Mouse (Mus musculus): ENCODE measurements around the gene Hnrnpf. TPM values are rescaled to one million over a fixed set of nuclear protein-coding genes. Genes with fewer than 3 reads are reported as not detected.

Hnrnpf gene
- total and polyA plus RNA-seq, 2 experiments = 89.3 to 188 TPM

DNA sequence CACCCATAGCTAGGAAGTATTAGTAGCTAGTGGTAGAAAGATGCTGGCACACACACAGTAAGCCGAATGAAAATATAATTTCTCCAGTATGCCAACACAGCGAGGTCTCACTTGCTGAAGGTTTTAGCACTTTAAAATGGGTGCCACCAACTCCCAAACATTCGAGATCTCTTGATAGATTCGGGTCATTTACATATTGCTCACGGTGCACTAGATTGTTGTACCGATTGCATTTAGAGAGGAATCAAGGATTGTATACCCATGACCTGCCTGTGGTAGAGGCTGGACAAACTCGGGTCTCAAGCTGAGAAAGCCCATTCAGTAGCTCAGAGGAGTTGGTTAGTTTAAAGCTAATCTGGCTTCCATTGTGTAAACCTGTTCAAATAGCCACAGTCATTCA lies 27.8 kb downstream of the Hnrnpf start:
- TF ChIP-seq POLR2A (IDR thresholded peaks at IDR 0.05; ENCODE audit: extremely low read depth, insufficient read depth, low read length) = no peak
- no peak for TF ChIP-seq CTCF (IDR thresholded peaks at IDR 0.05; ENCODE audit: low read depth, low read length)
- 87% methylated on average over 7 of the region's 7 CpGs for WGBS
- Histone ChIP-seq H3K4me3 (ENCODE audit: insufficient read depth, low read depth, low read length) (no peak overlapping the region), H3K79me2 (ENCODE audit: control insufficient read depth, insufficient read depth, low read length) (no peaks in the 10 kb centered on the region), H3K9ac (ENCODE audit: low read depth, low read length) (no peak overlapping the region), H3K36me3 (ENCODE audit: control insufficient read depth, insufficient read depth, low read length) (peaks cover 23% of the 10 kb centered on the region), H3K27me3 (ENCODE audit: control insufficient read depth, insufficient read depth, low read length) (no peaks in the 10 kb centered on the region), H3K4me1 (ENCODE audit: control insufficient read depth, insufficient read depth, low read length) (no peaks in the 10 kb centered on the region), H3K27ac (replicated peaks; ENCODE audit: insufficient read depth, low read depth, low read length) (no peak overlapping the region)
- DNase-seq (ENCODE audit: extremely low read depth, low read depth, low spot score) = no peak

DNA sequence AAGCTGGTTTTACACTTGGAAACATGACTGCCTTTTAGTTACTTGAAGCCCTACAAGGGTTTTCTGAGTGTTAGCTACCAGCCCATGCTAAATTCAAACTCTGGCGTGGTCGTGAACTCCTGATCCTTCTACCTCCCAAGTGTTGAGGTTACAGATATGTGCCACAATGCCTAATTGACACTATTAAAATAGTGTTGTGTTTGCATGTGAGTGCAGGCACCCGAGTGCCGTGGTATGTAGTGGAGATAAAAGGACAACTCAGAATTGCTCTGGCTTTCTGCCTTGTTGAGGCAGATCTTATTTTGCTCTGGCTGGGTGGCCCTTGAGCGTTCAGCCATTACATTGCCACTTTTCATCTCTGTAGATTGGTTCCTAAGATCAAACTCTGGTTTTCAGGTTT lies 28.6 kb downstream of the Hnrnpf start:
- Histone ChIP-seq H3K27ac (replicated peaks; ENCODE audit: insufficient read depth, low read depth, low read length) (no peak overlapping the region), H3K36me3 (ENCODE audit: control insufficient read depth, insufficient read depth, low read length) (peaks cover 19% of the 10 kb centered on the region)

DNA sequence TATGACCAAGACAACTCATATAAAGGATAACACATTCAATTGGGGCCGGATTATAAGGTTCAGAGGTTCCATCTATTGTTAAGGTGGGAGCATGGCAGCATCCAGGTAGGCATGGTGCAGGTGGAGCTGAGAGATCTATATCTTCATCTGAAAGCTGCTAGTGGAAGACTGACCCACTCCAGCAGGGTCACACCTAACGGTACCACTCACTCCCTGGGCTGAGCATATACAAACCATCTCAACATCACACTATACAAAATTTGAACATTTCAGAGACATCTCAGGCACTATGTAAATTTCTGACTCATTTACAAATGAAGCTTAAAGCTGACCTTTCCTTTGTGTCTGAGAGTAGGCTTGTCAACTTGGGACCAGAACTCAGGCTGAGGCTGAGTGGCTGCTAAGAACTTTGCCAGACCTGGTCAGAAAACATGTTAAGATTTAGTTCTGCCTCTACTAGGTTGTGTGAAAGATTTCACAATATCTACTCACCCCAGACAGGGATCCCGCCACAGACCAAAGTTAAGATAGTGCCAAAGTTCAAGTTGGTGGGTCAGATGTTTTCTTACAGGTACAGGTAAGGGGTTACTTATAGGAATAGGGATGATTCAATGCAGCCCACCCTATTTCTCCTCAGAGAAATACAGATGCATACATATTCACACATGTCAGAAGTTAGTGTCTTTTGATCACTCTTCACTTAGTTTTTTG lies 30.0 kb downstream of the Hnrnpf start:
- H3K9ac ChIP-seq (ENCODE audit: low read depth, low read length) = no peak overlapping the region
- 68% methylated on average over 3 of the region's 3 CpGs for WGBS
- peaks cover 19% of the 10 kb centered on the region for H3K36me3 ChIP-seq (ENCODE audit: control insufficient read depth, insufficient read depth, low read length)
- H3K4me3 ChIP-seq (ENCODE audit: insufficient read depth, low read depth, low read length) = no peak overlapping the region
- H3K27ac ChIP-seq (replicated peaks; ENCODE audit: insufficient read depth, low read depth, low read length) = no peak overlapping the region
- H3K4me1 ChIP-seq (ENCODE audit: control insufficient read depth, insufficient read depth, low read length) = no peaks in the 10 kb centered on the region
- H3K27me3 ChIP-seq (ENCODE audit: control insufficient read depth, insufficient read depth, low read length) = no peaks in the 10 kb centered on the region
- TF ChIP-seq CTCF (IDR thresholded peaks at IDR 0.05; ENCODE audit: low read depth, low read length) (no peak), POLR2A (IDR thresholded peaks at IDR 0.05; ENCODE audit: extremely low read depth, insufficient read depth, low read length) (no peak)
- DNase-seq (ENCODE audit: extremely low read depth, low read depth, low spot score) = no peak
- no peaks in the 10 kb centered on the region for H3K79me2 ChIP-seq (ENCODE audit: control insufficient read depth, insufficient read depth, low read length)

More for the DNA sequence above, 28.6 kb downstream of the Hnrnpf start:
- WGBS = 94% methylated on average over 5 of the region's 5 CpGs
- Histone ChIP-seq H3K79me2 (ENCODE audit: control insufficient read depth, insufficient read depth, low read length) (no peaks in the 10 kb centered on the region), H3K27me3 (ENCODE audit: control insufficient read depth, insufficient read depth, low read length) (no peaks in the 10 kb centered on the region), H3K9ac (ENCODE audit: low read depth, low read length) (no peak overlapping the region), H3K4me3 (ENCODE audit: insufficient read depth, low read depth, low read length) (no peak overlapping the region), H3K4me1 (ENCODE audit: control insufficient read depth, insufficient read depth, low read length) (no peaks in the 10 kb centered on the region)
- no peak for DNase-seq (ENCODE audit: extremely low read depth, low read depth, low spot score)
- TF ChIP-seq POLR2A (IDR thresholded peaks at IDR 0.05; ENCODE audit: extremely low read depth, insufficient read depth, low read length) (no peak), CTCF (IDR thresholded peaks at IDR 0.05; ENCODE audit: low read depth, low read length) (no peak)

DNA sequence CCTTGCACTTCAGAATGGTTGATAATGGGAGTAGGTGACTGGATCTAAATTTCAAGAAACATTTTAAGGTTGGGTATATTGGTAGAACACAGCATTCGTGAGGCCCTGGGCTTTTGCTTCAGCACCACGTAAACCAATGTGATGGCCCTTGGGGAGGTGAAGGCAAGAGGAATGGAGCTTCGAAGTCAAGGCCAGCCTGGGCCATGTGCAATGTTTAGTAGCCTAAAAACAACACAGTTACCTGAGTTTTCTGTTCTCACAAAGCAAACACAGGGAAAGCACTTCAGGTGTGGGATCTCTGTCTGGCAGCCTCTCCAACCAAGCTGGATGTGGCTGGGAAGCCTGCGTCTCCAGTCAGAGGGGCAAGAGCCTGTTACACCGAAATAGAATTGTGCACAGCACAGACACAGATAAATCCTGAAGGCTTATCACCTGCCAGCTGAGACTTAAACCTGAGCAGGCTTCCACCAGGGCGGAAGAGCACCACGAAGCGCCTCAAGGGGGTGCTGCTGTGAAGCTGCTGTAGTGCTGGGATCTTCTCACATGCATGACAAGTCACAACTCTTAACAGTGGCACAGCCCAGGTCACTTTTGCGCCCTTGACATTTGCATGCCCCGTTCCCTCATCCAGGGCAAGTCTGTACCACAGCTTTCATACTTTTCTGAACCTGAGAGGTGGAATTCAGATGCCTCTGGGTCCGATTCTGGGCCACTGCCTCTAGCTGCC lies 32.4 kb downstream of the Hnrnpf start:
- H3K79me2 ChIP-seq (ENCODE audit: control insufficient read depth, insufficient read depth, low read length) = no peaks in the 10 kb centered on the region
- no peak for TF ChIP-seq POLR2A (IDR thresholded peaks at IDR 0.05; ENCODE audit: extremely low read depth, insufficient read depth, low read length)
- TF ChIP-seq CTCF (IDR thresholded peaks at IDR 0.05; ENCODE audit: low read depth, low read length) = peak; percentile 63
- no peak overlapping the region for H3K27ac ChIP-seq (replicated peaks; ENCODE audit: insufficient read depth, low read depth, low read length)
- no peak overlapping the region for H3K9ac ChIP-seq (ENCODE audit: low read depth, low read length)
- H3K36me3 ChIP-seq (ENCODE audit: control insufficient read depth, insufficient read depth, low read length) = peaks cover 5% of the 10 kb centered on the region; the same call in 1 of the 2 replicates
- WGBS = 62% methylated on average over 11 of the region's 11 CpGs
- no peaks in the 10 kb centered on the region for H3K27me3 ChIP-seq (ENCODE audit: control insufficient read depth, insufficient read depth, low read length)
- DNase-seq (ENCODE audit: extremely low read depth, low read depth, low spot score) = no peak
- no peak overlapping the region for H3K4me3 ChIP-seq (ENCODE audit: insufficient read depth, low read depth, low read length)
- no peaks in the 10 kb centered on the region for H3K4me1 ChIP-seq (ENCODE audit: control insufficient read depth, insufficient read depth, low read length)

DNA sequence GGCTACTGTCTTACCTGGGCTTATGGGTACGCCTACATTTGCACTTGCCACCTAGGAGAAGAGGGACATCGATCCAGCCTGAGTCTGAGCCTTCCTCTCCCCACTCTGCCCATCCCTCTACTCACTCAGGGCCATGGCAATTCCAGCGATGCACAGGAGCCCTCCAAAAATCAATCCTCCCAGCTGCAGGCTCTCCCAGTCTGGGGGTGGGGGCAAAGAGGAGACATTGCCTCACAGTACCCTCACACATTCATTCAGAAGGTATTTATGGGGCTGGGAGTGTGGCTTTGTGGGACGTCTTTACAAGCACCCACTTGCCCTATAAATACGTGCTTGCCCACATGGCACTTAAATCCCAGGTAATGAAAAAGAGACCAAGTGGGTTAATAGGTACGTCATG lies 34.2 kb downstream of the Hnrnpf start:
- no peaks in the 10 kb centered on the region for H3K27me3 ChIP-seq (ENCODE audit: control insufficient read depth, insufficient read depth, low read length)
- H3K9ac ChIP-seq (ENCODE audit: low read depth, low read length) = no peak overlapping the region
- no peak overlapping the region for H3K4me3 ChIP-seq (ENCODE audit: insufficient read depth, low read depth, low read length)
- H3K4me1 ChIP-seq (ENCODE audit: control insufficient read depth, insufficient read depth, low read length) = no peaks in the 10 kb centered on the region
- 90% methylated on average over 6 of the region's 6 CpGs for whole genome bisulfite sequencing
- TF ChIP-seq CTCF (IDR thresholded peaks at IDR 0.05; ENCODE audit: low read depth, low read length) = no peak
- no peak for TF ChIP-seq POLR2A (IDR thresholded peaks at IDR 0.05; ENCODE audit: extremely low read depth, insufficient read depth, low read length)
- DNase-seq (ENCODE audit: extremely low read depth, low read depth, low spot score) = no peak
- H3K36me3 ChIP-seq (ENCODE audit: control insufficient read depth, insufficient read depth, low read length) = no peaks in the 10 kb centered on the region; the same call in 1 of the 2 replicates
- no peak overlapping the region for H3K27ac ChIP-seq (replicated peaks; ENCODE audit: insufficient read depth, low read depth, low read length)
- H3K79me2 ChIP-seq (ENCODE audit: control insufficient read depth, insufficient read depth, low read length) = no peaks in the 10 kb centered on the region
